Mouse (Mus musculus): ENCODE measurements at regions not wholly inside any gene's neighbourhood (a gene's known extent, or its start where the extent isn't known, plus 50 kb on each side); places are given as distances from the start of the nearest gene placed in this dataset.
"Not testable (repeated sequence)": the region's sequence is repeated elsewhere in the genome, so short reads cannot be mapped to it uniquely, and the experiment has no call there.

- no peak for DNase-seq (ENCODE audit: low spot score)
Observed at GRCm38 (mm10) chr6:140229295-140229694, 188.0 kb upstream of the Plcz1 start.

GRCm38 (mm10) chr6:140228741-140229140, 187.5 kb upstream of the Plcz1 start:
- DNase-seq (ENCODE audit: low spot score) = no peak

- DNase-seq (ENCODE audit: low spot score) = no peak
Observed at GRCm38 (mm10) chr6:140222534-140223324, 181.5 kb upstream of the Plcz1 start.

- DNase-seq (ENCODE audit: low spot score) = no peak
Observed at GRCm38 (mm10) chr6:140221653-140222272, 180.5 kb upstream of the Plcz1 start.

GRCm38 (mm10) chr6:140218789-140219188, 177.5 kb upstream of the Plcz1 start:
- no peak for DNase-seq (ENCODE audit: low spot score)

- DNase-seq (ENCODE audit: low spot score) = no peak
Observed at GRCm38 (mm10) chr6:140212403-140212802, 171.1 kb upstream of the Plcz1 start.

GRCm38 (mm10) chr6:140210141-140210540, 168.9 kb upstream of the Plcz1 start:
- DNase-seq (ENCODE audit: low spot score) = no peak

- DNase-seq (ENCODE audit: low spot score) = peak; percentile 5
Observed at GRCm38 (mm10) chr6:140209083-140209482, 167.8 kb upstream of the Plcz1 start.

GRCm38 (mm10) chr6:140208375-140208774, 167.1 kb upstream of the Plcz1 start:
- DNase-seq (ENCODE audit: low spot score) = no peak

- DNase-seq (ENCODE audit: low spot score) = not testable (repeated sequence)
Observed at GRCm38 (mm10) chr6:140206676-140207075, 165.4 kb upstream of the Plcz1 start.

GRCm38 (mm10) chr6:140201356-140201755, 160.1 kb upstream of the Plcz1 start:
- DNase-seq (ENCODE audit: low spot score) = no peak

- no peak for DNase-seq (ENCODE audit: low spot score)
Observed at GRCm38 (mm10) chr6:140200322-140200721, 159.1 kb upstream of the Plcz1 start.

GRCm38 (mm10) chr6:140198036-140198435, 156.8 kb upstream of the Plcz1 start:
- no peak for DNase-seq (ENCODE audit: low spot score)

- DNase-seq (ENCODE audit: low spot score) = no peak
Observed at GRCm38 (mm10) chr6:140197113-140197675, 155.9 kb upstream of the Plcz1 start.

GRCm38 (mm10) chr6:140194276-140194675, 153.0 kb upstream of the Plcz1 start:
- no peak for DNase-seq (ENCODE audit: low spot score)

GRCm38 (mm10) chr6:140193084-140193939, 152.1 kb upstream of the Plcz1 start:
- DNase-seq (ENCODE audit: low spot score) = peak; percentile 15

- no peak for DNase-seq (ENCODE audit: low spot score)
Observed at GRCm38 (mm10) chr6:140192526-140192925, 151.3 kb upstream of the Plcz1 start.

GRCm38 (mm10) chr6:140191341-140191740, 150.1 kb upstream of the Plcz1 start:
- no peak for DNase-seq (ENCODE audit: low spot score)

- no peak for DNase-seq (ENCODE audit: low spot score)
Observed at GRCm38 (mm10) chr6:140189601-140190000, 148.3 kb upstream of the Plcz1 start.

- DNase-seq (ENCODE audit: low spot score) = no peak
Observed at GRCm38 (mm10) chr6:140187733-140188132, 146.5 kb upstream of the Plcz1 start.

GRCm38 (mm10) chr6:140187106-140187505, 145.8 kb upstream of the Plcz1 start:
- no peak for DNase-seq (ENCODE audit: low spot score)

- no peak for DNase-seq (ENCODE audit: low spot score)
Observed at GRCm38 (mm10) chr6:140179999-140180398, 138.7 kb upstream of the Plcz1 start.

All from embryo, embryonic 10.5 days (tissue).